Mouse (Mus musculus) layer of hippocampus, adult 9-11 months (tissue): ENCODE data around the gene Rbsn.
A peak's percentile ranks its signal among the peaks of the same experiment; 100 is the strongest.

Source experiments
- DNase-seq: peaks from one replicate; pipeline ENCODE4 v3.0.0; 2022

The Rbsn gene

DNA sequence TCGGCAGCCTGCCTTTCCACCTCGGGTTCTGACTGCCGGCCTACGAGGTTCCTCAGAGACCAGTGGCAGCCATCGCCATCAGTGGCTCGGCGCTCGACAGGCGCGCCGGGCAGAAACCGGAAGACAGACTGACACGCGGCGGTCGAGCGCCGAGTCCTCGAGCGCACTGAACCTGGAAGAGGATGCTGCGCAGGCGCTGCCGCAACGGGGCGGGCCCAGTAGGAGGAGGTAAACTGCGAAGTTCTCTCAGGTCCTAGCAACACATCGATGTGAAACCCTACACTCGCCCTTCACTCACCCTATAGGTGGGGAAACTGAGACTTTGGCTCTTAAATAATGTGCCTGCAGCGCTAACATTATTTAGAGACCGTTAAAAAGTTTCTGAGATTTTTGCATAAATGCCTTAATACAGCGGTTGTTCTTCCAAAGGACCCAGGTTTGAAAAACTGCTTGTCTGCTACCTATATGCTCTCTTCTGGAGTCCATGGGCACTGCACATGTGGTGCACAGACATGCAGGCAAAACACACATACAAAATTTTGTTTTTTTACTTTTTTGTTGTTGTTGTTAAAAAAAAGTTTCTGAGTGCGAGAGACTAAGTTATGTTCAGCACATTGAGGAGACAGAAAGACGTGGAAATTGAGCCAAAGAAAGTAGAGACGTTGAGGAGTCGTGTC is at the start of gene Rbsn:
Gene Rbsn, minus strand, starts transcription at position 153 of the 677 bp plus-strand sequence.
- DNase-seq = peak; percentile 92

DNA sequence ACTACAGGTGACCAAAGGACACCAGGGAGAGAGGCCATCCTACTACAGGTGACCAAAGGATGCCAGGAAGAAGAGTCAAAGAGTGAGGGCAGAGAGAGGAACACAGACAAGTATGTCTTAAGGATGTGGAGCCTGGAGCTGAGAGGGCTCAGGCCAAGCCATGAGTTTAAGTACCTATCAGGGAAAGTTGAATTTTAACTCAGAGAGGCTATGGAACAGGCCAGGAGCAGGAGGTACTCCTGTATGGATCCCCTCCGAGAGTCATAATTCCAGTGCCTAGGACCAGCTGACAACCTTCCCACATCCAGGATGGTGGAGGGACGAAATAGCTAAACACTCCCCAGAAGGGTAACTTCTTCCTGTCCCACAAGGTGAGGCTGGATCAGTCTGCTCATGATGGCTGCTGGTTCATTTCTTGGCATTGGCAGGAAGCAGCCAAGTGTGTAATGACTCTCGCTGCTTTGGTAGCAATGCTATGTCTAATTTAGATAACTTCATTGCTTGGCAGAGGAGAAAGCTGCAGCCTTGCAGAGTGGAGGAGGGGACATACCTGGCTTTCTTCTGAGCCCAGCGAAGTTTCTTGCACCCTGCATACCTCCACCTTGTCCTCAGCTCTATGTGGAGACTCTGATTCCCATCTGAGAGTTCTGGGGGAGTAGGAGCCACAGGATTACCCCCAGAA is 46.6 kb upstream of the Rbsn start:
- no peak for DNase-seq

DNA sequence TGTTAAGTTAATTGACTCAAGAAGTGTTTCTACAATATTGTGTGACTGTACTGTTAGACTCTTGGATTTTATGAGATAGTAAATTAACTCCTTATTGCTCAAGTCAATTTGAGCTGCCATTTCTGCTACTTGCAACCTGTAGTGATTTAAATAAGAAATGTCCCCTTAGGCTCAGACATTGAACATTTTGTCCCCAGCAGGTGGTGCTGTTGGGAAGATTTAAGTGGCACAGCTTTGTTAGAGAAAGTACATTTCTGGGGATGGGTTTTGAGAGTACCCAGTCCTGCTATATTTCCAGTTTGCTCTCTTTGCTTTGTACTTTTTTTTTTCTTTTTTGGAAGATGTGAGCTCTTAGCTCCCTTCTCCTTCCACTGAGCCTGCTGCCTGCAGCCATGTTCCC is 40.6 kb upstream of the Rbsn start:
- DNase-seq = no peak

DNA sequence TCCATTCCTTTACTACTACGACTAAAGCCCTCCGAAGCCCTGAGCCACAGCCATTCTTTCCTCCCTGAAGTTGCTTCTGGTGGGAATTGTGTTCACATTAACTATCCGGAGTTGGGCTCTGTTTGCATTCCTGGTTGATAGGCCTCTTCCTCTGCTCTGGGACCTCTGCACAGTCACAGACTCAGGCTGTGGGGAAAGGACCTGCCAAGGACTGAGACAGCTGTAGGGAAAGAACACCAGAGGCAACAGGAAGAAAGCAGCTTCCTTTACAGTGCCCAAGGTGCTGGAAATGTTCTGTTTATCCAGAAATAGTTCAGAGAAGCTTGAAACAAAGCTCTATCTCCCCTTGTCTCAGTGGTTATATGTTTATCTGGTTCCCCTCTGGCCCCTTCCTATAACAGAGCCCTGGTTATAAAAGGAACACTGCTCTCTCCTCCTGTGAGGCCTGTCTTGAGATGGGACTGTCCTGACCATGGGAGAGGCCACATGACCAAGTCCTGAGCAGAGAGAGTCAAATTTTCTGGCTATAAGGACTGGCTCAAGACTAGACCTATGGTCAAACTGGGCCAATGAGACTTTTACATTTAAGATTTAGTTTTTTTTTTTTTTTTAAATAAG is 38.6 kb upstream of the Rbsn start:
- DNase-seq = no peak

DNA sequence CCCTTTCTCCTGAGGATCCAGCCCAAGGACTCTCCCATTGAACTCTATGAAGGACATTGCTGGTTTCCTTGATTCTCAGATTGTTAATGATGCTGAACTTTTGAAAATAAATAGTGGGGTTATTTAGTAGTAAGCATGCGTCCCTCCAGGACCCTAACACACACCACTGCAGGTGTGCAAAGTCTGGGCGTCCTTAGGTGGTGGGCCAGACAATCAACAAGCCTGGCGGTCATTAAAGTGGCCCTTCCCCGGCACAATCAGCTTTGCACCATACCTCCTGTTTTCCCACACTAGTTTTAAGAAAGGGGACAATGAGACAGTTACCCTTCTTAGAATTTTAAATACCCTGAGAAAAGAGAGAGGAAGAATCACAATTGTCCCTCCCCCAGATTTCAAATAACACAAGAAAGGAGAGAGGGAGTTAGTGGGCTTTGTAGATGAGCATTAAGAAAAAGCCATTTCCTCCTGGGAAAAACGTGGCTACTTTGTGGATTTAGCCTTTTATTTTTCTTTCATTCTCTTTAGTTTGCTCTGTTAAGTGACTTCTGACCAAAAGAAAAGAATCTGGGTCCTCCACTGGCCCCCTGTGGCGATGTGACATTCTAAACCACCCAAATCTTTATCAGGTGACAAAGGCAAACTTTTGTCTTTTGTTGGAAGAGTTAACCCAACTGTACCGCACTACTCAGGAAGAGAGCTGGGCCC is 32.6 kb upstream of the Rbsn start:
- no peak for DNase-seq

DNA sequence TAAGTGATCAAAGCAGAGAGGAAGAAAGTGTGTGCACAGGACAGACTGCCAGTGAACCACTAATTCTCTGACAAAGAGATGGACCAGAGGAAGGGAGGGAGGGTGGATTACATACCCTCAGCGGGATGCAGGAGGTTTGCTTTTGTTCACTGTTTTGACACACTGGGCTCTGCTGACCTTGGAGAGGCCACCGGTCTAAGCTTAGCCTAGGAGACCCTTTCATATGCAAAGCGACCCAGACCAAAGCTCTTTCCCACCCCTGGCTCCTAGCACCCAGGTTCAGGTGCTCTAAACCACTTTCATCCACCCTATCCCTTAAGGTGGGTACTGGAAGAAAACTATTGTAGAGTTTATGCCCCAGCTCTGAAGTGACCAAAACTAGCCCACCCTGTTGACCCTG is 31.6 kb upstream of the Rbsn start:
- no peak for DNase-seq

DNA sequence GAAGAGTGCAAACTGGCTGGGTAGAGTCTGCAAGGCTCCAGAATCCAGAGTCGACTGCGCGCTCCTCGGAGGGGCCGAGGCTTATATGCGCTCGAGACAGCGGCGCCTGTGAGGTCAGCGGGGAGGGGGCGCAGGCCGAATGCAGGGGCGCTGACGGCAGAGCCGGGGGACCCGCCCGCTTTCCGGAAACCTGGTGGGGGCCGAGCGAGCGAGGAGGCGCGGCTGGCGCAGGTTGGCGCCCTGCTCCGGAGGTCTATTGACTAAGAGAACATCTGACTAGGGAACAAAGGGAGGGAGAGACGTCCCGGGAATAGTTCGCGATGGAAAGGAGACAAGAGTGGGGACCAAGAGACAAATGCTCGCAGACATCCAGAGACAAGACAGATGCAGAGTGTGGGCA is 29.9 kb upstream of the Rbsn start, which contains the start of gene Trh:
Gene Trh, minus strand, starts transcription at position 60 of the 400 bp plus-strand sequence.
- DNase-seq = no peak

DNA sequence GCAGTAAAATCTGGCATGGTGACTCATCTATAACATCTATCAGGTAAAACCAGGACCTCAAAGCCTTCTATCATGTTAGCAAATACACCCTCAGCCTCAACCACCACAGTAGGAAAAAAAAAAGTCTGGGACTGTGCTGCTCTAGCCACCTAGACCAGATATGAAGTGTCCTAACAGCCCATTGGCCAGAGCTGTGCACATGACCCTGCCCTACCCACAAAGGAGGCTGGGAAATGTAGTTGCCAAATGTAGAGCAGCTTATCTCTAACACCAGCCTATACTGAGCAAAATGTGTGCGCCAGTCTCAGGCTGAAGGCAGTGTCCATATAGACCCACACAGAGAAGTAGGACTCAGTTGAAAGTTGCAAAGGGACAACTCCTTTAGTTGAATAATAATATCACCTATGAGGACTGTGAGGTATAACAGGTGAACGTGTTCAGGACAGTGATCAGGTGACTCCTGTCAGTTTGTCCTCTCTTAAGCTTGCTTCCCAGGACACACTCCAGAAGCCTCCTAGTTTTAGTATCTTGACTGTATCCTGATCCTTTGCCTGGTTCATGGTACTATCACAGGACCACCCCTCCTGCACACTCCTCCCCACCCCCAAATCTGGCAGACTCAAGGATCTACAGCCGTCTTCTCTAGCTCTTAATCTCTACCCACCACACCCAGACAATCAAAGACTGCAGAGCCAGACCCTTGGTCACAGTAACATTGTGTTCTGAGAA is 26.6 kb upstream of the Rbsn start:
- peak; percentile 35 for DNase-seq

DNA sequence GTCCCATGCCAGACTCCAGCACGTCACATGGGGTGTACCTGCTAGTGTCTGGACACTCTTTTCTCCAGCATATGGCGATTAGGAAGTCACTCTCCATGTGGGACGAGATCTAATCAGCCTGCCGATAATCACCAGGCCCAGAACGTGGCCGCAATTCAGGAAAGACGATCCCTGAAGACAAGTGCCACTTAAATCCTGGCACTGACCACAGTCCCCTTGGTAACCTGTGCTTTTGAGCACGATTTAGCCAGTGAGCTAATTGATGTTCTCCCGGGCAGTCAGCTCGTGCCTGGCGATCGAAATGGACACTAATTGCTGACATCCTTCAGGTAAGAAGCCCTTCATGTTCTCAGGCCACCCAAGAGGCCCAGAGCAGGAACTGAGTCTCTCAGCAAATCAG is 20.3 kb upstream of the Rbsn start:
- no peak for DNase-seq

DNA sequence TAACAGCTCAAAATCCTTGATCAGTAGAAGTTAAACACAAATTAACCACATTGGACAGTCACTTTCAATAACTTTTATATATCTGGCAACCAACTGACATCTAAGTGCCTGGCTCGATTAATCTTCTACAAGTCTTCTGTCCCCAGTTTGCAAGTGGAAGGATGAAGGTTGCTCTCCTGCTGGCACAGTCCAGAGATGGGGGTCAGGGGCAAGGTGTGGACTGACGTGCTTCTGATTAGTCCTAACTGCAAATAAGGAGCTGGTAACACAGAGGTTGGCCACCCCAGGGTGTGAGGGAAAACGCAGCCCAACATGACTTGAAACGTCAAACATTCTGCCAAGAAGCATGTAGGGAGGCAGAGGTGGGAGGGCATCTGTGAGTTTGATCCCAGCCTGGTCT is 17.0 kb upstream of the Rbsn start:
- no peak for DNase-seq

DNA sequence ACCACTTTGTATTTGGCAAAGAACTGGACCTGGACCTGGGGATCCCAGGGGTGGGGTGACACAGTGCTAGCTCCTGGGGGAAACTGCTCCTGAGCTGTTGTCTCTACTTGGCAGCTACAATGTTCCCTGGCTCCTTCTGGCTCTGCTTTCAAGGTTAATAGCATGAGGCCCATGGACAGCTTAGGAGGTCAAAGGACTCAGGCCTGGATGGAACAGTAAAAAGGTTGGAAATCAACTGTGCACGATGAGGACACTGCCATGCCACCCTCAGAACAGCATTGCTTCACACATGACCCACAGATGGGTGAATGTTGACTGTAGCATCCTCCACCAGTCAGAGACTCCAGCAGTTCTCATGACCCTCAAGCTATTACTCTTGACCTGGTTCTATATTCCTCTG is 16.6 kb upstream of the Rbsn start:
- DNase-seq = no peak

DNA sequence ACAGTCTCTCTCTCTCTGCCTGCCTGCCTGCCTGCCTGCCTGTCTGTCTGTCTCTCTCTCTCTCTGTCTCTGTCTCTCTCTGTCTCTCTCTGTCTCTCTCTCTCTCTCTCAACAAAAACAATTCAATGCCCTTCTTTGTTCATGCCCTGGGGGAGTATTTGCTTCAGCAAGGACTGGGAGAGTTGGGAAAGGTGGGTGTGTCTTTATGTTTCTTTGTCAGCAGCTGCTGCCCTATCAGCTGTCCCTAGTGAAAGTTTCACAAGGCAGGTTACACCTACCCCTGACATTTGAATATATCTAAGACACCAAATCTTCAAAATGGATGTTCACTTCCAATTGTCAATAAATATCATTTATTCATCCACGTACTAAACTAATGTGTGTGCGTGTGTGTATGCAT is 14.9 kb upstream of the Rbsn start:
- DNase-seq = no peak

DNA sequence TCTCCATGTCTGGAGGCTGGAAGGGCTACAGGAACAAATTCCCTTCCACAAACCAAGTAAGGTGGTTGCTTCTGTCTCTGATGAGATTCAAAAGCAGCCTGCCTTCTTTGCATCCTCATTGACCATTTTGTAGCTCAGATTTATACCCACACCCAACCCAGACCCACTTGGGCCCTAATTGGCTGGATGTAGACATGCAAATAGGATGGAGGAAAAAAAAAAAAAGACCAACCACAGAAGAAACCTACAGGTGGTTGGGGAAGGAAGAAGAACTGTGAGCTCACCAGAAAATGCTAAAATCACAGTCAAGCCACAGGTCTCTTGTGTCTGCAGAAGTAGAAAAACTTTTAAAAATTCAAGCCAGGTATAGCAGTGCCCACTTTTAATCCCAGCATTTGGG is 14.4 kb upstream of the Rbsn start:
- DNase-seq = no peak

DNA sequence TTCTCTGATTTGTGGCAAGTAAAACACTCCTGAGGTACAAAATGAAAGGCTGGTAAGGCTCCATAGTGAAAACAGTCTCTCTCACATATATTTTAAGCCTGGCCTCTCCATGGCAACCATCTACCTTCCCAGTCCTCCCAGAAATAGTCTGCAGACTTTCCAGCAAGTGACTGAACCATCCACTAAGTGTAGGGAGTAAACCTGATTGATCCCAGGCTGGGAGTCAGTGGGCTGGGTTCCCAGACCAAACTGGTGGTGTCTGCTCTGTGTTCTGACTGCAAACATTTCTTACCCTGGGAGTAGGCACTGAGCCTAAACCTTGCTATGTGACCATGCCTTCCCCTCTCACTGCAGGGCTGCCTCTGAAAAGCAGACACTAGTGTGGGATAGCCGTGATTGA is 10.3 kb upstream of the Rbsn start:
- DNase-seq = peak; percentile 11

DNA sequence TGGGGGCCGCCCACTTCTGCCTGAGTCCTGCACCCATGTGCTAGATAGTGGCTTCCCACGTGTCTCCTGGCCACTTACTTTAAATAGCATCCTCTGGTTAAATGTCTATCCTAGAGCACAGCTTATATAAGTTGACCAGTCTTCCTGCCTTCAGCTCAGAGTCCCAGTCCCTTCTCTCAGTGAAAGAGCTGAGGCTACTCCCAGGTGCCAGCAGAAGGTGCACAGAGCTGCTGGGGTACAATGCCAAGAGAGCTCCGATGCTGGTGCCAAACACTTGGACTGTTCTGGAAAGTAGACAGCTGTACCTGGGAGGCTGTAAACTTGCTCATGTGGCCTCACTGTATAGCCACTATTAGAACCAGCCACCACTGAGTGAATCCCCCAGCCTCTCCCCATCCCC is 7.3 kb upstream of the Rbsn start:
- DNase-seq = no peak

DNA sequence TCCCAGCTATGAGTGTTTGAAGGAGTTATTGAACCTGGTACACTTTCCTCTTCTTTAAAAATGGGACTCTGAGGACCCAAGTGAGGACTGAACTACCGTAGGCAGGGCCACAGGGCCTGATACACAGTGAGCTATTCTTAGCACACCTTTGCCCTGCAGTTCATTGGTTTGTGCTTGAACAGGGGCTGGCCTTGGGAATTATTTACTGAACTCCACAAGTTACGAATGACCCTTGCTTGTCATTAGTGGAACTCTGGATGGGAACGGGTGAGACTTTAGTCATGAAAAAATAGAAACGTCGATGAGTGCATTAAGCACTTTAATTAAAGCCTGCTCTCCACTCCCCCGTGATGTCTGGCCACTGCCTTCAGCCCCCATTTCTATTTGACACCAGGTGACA is 6.9 kb upstream of the Rbsn start:
- no peak for DNase-seq

DNA sequence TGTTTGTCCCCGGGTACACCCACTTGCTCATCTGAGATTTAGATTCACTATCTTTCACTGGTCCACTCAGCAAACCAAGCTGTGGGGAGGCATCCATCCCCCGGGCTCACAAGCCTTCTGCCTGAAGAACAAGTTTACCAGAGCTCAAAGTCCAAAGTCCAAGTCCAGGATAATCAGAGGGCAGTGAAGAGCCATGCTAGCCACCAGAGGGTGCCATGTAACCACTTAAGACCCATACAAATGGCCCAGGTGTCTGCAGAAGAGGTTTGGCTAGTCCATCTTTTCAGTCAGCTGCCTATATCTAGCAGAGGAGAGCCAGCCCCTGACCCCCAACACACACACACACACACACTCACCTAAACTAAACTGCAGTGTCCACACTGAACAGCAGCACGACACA is 4.7 kb upstream of the Rbsn start:
- DNase-seq = no peak

DNA sequence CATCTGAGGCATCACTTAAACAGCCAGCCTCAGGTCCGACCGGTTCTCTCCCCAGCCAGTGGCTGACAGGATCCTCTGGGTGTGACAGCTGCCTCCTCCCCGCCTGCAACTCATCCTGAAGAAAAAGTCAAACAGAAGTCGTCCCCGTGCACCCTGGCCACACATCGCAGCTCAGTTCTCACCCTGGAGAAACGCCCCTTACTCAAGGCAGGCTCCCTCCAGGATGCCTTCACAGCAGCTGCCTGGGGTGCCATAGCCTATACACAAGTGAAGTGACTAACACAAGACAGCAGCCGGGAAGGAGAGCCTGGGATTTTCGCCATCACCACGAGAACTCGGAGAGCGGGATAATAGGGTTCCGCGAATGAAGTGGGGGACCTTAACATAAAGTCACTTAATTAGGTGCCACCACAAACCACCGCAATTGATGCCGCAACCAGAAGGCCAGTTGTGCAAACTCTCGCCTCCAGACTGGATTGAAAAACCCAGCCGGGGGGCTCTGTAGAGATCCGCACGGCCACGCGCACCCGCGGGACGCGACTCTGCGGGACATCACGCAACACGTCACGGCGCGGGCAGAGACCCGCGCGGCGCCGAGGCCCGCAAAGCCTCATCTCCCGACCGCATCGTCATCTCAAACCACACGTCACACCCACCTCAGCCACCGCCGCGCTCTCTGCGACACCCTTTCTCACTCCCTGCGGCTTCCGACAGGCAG is 511 bp downstream of the Rbsn start:
- DNase-seq = no peak

DNA sequence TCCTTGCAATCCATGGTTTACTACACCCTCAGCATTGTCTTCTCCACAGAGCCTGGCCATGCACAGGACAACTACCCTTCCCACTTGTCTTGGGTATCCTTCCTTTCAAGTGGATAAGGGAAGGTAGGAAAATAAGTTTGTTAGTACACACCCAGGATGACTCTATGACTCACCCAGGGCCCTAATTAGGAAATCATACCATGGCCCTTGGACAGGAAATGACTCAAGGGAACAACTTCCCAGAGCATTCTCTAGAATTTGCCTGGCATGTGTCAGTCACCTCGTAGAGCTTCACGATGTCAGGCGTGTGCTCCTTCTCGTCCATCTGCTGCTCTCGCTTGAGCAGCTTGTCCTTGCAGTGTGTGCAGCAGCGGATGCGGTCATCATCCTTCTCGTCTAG is 15.3 kb downstream of the Rbsn start:
- no peak for DNase-seq

DNA sequence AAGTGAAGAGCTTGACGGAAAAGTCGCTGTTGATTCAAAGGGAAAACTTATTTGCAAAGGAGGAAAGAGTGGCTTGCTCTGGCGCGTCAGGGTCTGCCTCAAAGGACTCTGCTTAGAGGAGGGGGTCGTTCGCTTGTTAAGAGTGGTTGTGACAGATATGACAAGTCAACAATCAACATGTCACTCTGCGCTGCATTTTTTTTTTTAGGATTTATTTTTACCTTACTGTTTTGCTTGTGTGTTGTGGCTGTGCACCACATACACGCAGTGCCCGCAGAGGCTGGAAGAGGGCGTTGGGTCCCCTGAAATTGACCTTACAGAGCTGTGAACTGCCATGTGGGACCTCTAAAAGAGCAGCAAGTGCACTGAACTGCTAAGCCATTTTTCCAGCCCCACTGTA is 30.5 kb downstream of the Rbsn start:
- no peak for DNase-seq

DNA sequence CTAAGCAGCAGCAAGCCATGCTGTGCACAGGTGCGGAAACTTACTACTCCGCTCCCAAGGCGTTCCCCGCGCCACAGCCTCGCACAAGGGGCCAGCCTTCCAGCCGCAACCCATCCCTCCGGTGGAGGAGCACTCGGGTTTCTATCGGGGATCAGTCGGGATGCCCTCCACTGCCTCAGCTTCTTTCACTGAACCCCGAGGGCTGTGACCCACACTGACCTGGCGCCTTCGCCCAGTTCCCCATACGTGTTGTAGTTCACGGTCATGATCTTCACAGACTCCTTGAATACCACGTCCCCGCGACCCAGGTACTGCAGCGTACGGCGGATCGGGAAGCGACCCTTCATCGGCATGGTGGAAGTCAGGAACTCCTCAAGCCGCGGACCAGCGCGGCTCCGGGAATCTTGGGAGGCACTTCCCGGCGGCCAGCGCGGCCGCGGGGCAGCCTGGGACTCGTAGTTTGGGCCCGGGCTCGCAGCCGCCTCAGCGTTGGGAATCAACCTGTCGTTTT is 31.0 kb downstream of the Rbsn start, which contains the start of gene Mrps25:
Gene Mrps25, minus strand, starts transcription at position 413 of the 511 bp plus-strand sequence.
- peak; percentile 63 for DNase-seq

DNA sequence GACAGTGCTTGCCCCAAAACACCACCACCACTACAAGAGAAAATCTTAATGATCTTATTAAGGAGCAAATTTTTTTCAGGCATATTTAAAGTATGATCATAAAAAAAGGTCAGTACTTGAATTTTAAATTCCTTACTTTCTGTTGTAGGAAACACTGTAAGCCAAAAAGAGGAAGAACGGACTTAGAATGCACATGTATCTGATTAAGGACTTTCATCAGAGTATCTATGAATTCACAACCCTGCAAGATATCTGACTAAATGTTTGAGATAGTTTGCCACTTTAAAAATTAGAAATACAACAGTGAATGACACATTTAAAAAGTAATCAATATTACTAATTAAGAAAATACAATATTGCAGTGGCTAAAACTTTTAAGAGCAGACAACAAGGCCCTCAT is 38.3 kb downstream of the Rbsn start:
- DNase-seq = no peak
